Mouse (Mus musculus): ENCODE measurements around the gene Emc6.

GRCm38 (mm10) chr11:73201021-73201420 is 24.2 kb upstream of the Emc6 start:
- no peak for TF ChIP-seq POLR2A (IDR thresholded peaks at IDR 0.05; ENCODE audit: borderline replicate concordance, low read depth, low read length)
- no peak for TF ChIP-seq CTCF (IDR thresholded peaks at IDR 0.05; ENCODE audit: low read depth, low read length)

All from bone marrow macrophage, adult 2 months (primary cell).